Mouse (Mus musculus) intestine, postnatal 0 days (tissue): Measurements from ENCODE around the gene Pa2g4. TPM values are rescaled to one million over a fixed set of nuclear protein-coding genes. Genes with fewer than 3 reads are reported as not detected.
"Not testable (repeated sequence)": the region's sequence is repeated elsewhere in the genome, so short reads cannot be mapped to it uniquely, and the experiment has no call there.

Experiments used
- ATAC-seq: fragments of 200-750 bp; cut with Nextera tagmentation; 2 replicates; pipeline ENCODE4 v1.8.0; 2017; ENCODE audit warnings: mild to moderate bottlenecking, moderate TSS enrichment, moderate library complexity
- H3K27ac ChIP-seq: fragments of 300-500 bp; sonication (generic); 2 replicates; pipeline ENCODE4 v1.5.1; 2014; ENCODE audit warnings: mild to moderate bottlenecking, low read depth, low read length, moderate library complexity
- H3K27me3 ChIP-seq: fragments of 300-500 bp; sonication (generic); replicated peaks from 2 replicates; pipeline ENCODE4 v1.6.1; 2014; ENCODE audit warnings: low read length, mixed read lengths; ENCODE audit not compliant: control insufficient read depth, insufficient read depth
- H3K36me3 ChIP-seq: fragments of 300-500 bp; sonication (generic); 2 replicates; pipeline ENCODE4 v1.6.1; 2014; ENCODE audit warnings: mild to moderate bottlenecking, moderate library complexity; ENCODE audit not compliant: control insufficient read depth, insufficient read depth
- H3K4me1 ChIP-seq: fragments of 300-500 bp; sonication (generic); replicated peaks from 2 replicates; pipeline ENCODE4 v1.6.1; 2014; ENCODE audit warnings: antibody characterized with exemption, low read length, mixed read lengths; ENCODE audit not compliant: control insufficient read depth, insufficient read depth
- H3K4me2 ChIP-seq: fragments of 300-500 bp; sonication (generic); replicated peaks from 2 replicates; pipeline ENCODE4 v1.6.1; 2014; ENCODE audit warnings: low read depth, mild to moderate bottlenecking, moderate library complexity
- H3K4me3 ChIP-seq: fragments of 300-500 bp; sonication (generic); 2 replicates; pipeline ENCODE4 v1.5.1; 2014; ENCODE audit warnings: low read depth, low read length
- H3K9ac ChIP-seq: fragments of 300-500 bp; sonication (generic); 2 replicates; pipeline ENCODE4 v1.6.1; 2014; ENCODE audit warnings: mild to moderate bottlenecking, low read depth, low read length
- H3K9me3 ChIP-seq: fragments of 300-500 bp; sonication (generic); 2 replicates; pipeline ENCODE4 v1.6.1; 2016; ENCODE audit warnings: mixed run types; ENCODE audit not compliant: control insufficient read depth
- CTCF ChIP-seq: sonication (generic); IDR thresholded peaks from 2 replicates; pipeline ENCODE4 v1.5.1; 2016; ENCODE audit warnings: low read depth, mild to moderate bottlenecking, control low read depth, antibody characterized with exemption, moderate library complexity
- WGBS: fragments of 180-500 bp; shearing (Covaris S2); extraction: QIAGEN DNeasy Blood & Tissue Kit; methylation state at CpG from one replicate; pipeline ENCODE4 v1.1.7; 2014; 5-methylcytosine and 5-hydroxymethylcytosine counted together
- polyA plus RNA-seq: library from polyadenylated mRNA; unstranded; fragments of >200 nt; fragmentation: Nextera tagmentation; extraction: Ambion mirVana; gene quantifications from 2 replicates; pipeline ENCODE4 v1.2.1, GENCODE M21; 2015

The Pa2g4 gene
- polyA plus RNA-seq, 1 experiment from 2014 or later = 66.8 TPM

DNA sequence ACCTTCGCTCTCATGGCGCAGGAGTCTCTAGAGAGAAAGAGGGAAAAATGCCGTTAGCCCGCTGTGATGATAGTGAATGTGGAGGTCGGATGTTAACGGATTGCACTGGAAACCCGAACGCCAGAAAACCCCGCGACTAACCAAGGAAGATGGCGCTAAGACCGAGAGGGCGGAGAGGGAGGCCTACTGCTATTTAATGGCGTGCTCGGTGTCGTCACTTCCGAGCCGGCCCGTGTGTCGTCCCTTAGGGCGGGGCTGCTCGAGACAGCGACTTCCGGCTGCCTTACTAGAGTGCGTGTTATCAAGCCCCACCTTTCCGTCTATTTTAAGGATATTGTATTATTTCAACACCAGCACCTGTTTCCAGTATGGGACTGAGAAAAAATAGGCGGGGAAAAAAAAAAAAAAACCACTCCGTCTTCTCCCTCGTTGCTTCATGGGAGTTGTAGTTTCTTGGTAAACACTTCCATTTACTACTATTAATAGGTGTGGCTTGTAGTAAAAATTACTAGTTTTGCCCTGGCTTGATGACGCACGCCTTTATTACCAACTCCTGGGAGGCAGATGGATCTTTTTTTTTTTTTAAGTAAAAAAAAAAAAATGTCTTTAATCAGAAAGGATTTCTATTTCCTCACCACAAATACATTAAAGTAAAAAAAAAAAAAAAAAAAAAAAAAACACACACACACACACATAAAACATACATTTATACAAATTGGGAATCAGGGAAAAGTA, 16.7 kb downstream of the Pa2g4 start, which contains the start of gene Rpl41:
Gene Rpl41, minus strand, starts transcription at position 359 of the 735 bp plus-strand sequence.
- peak within 1 kb of the TSS; percentile 88 for H3K9ac ChIP-seq
- H3K27ac ChIP-seq = peak within 1 kb of the TSS; percentile 89
- no peaks in the 10 kb centered on the region for H3K4me1 ChIP-seq
- H3K4me2 ChIP-seq = peak within 1 kb of the TSS; percentile 88
- peaks cover 17% of the 10 kb centered on the region for H3K36me3 ChIP-seq
- ATAC-seq = peak; percentile 87
- H3K9me3 ChIP-seq = no peaks in the 10 kb centered on the region
- under 1% methylated on average over 31 of the region's 31 CpGs for WGBS
- TF ChIP-seq CTCF = no peak
- peak within 1 kb of the TSS; percentile 77 for H3K4me3 ChIP-seq
- H3K27me3 ChIP-seq = no peaks in the 10 kb centered on the region

DNA sequence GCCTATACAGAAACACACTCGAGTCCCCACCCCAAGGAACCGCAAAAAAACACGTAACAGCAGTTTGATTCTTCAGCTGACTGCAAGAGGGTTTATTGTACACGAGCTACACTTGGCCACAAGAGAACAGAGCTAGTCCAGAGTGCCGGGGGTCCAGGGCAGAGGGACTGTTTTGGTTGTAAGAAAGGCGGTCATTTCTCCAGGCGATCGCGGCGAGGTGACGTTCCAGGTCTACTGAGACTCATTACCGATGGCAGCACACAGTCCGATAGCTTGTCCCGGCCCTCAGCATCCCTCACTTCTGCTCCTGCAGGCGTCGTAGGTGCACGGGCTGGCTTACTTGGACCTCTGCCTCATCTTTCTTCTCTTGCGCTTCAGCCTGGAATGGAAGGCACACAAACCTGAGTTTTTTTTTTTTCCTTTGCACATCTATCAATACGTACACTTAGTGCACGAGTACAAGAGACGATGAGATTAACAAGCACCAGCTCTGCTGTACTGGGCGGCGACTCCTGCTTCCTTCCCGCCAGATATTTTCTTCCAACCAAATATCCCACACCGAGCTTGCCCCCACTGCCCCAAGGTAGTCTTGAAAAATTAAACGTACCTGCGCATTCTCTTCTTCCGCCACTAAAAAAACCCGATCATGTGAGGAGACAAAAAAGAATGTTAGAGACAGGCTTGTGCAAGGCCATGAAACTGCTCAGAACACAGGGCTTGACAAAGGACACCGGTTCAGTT, 17.6 kb downstream of the Pa2g4 start:
- peak overlapping the region; percentile 88 for H3K9ac ChIP-seq
- H3K4me2 ChIP-seq = peak overlapping the region; percentile 88
- peaks cover 26% of the 10 kb centered on the region for H3K36me3 ChIP-seq
- not testable (repeated sequence) for H3K4me1 ChIP-seq, H3K9me3 ChIP-seq, ATAC-seq, H3K27me3 ChIP-seq
- under 1% methylated on average over 25 of the region's 30 CpGs for WGBS
- H3K4me3 ChIP-seq = peak overlapping the region; percentile 77
- H3K27ac ChIP-seq = peak overlapping the region; percentile 89

DNA sequence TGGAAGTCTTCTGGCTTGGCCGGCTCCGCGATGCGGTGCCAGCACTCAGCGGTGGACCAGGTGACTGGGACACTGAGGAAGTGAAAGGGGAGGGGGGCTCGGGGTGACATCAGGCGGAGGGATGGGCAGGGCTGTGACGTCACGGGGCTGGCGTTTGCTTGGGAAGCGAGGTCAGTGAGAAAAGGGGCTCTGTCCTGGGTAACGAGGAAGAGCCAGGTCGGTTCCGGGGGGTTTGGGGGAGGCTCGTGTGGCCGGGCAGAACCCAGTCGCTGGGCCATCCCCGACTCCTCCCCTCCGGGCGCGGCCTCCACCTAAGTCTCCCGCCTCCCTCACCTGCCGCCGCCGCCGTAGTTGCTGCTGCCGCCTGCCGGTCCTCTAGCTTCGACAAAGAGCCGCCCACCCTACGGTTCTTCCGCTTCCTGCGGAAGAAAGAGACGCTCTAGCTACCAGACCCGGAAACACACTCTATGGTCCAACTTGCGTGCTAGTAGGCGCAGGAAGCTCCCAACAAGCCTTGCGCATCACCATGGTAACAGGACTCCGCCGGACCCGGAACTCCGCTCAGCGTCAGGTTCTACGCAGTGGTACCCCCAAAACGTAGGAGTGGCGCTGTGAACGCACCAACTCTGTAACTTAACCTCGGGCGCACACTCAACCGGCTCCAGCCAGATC, 18.3 kb downstream of the Pa2g4 start, which contains the start of gene Zc3h10:
Gene Zc3h10, minus strand, starts transcription at position 414 of the 672 bp plus-strand sequence.
- no peaks in the 10 kb centered on the region for H3K4me1 ChIP-seq
- H3K36me3 ChIP-seq = peaks cover 31% of the 10 kb centered on the region
- H3K4me2 ChIP-seq = peak within 1 kb of the TSS; percentile 88
- no peaks in the 10 kb centered on the region for H3K9me3 ChIP-seq
- peak within 1 kb of the TSS; percentile 89 for H3K27ac ChIP-seq
- H3K27me3 ChIP-seq = no peaks in the 10 kb centered on the region
- H3K9ac ChIP-seq = peak within 1 kb of the TSS; percentile 88
- peak; percentile 86 for ATAC-seq
- under 1% methylated on average over 39 of the region's 50 CpGs for WGBS
- H3K4me3 ChIP-seq = peak within 1 kb of the TSS; percentile 77
- TF ChIP-seq CTCF = peak; percentile 82

DNA sequence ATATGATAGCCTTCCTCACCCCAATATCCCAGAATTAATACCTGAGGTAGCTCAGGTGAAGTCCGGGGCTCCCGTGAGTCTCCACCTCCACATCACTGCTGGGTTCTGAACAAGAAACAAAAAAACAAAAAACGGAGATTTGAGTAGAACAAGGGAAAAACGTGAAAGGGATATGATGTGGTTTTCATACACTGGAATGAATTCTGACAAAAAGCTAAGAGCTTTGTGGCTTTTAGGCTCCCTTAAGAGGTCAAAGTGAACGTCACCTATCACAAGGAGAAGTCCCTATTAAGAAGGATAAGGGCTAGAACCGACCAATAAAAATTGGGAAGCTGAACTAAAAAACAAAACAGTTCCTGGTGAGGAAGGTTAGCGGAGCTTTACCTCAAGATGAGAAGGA, 19.0 kb downstream of the Pa2g4 start:
- TF ChIP-seq CTCF = no peak
- peak overlapping the region; percentile 77 for H3K4me3 ChIP-seq
- WGBS = 13% methylated on average over 7 of the region's 7 CpGs
- no peaks in the 10 kb centered on the region for H3K4me1 ChIP-seq
- no peaks in the 10 kb centered on the region for H3K9me3 ChIP-seq
- H3K27me3 ChIP-seq = no peaks in the 10 kb centered on the region
- H3K4me2 ChIP-seq = peak overlapping the region; percentile 88
- ATAC-seq = no peak
- peaks cover 35% of the 10 kb centered on the region for H3K36me3 ChIP-seq
- peak overlapping the region; percentile 88 for H3K27ac ChIP-seq
- peak overlapping the region; percentile 62 for H3K9ac ChIP-seq

DNA sequence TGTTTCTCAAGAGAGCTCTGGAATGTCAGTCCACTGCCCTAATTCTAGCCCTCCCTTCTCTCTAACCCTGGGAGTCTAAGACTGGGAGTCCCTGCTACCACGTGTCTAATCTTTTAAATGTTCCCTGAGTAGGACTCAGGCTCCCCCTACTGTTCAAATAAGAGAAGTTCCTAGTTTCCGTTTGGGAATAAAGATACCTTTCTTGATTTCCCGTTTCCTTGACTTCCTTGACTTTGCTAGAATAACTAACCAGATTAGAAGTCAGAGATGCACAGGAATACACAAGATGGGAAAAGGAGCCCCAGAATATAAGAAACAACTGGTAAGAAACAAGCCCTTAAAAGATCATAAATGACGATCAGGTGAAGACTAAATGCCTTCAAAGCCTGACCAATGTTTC, 19.4 kb downstream of the Pa2g4 start:
- WGBS = 8% methylated on average over 4 of the region's 4 CpGs
- Histone ChIP-seq H3K4me1 (no peaks in the 10 kb centered on the region), H3K9me3 (no peaks in the 10 kb centered on the region), H3K9ac (peak overlapping the region; percentile 31; the same call in 1 of the 2 replicates), H3K4me2 (peak overlapping the region; percentile 88), H3K4me3 (peak overlapping the region; percentile 77), H3K27ac (peak overlapping the region; percentile 88; the same call in 1 of the 2 replicates), H3K36me3 (peaks cover 36% of the 10 kb centered on the region), H3K27me3 (no peaks in the 10 kb centered on the region)
- peak; percentile 87 for TF ChIP-seq CTCF
- ATAC-seq = no peak

DNA sequence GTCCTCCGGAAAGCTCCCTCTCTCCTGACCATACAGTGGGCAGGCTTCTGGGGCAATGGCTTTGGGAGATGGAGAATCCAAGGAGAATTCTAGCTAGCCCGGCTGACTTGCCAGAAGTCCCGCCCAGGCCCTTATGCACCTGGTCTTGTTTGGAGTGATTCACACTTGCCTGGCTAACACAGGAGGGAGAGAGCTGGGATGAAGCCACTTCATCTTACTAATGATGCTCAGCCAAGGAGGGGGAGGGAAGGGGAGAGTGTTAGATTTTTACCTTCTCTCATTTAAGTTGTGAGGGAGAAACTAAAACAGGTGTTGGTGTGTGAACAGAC, 20.3 kb downstream of the Pa2g4 start:
- Histone ChIP-seq H3K9ac (no peak overlapping the region), H3K4me3 (no peak overlapping the region), H3K4me1 (no peaks in the 10 kb centered on the region), H3K9me3 (no peaks in the 10 kb centered on the region), H3K4me2 (no peak overlapping the region), H3K27ac (no peak overlapping the region), H3K36me3 (peaks cover 39% of the 10 kb centered on the region), H3K27me3 (no peaks in the 10 kb centered on the region)
- no peak for TF ChIP-seq CTCF
- no peak for ATAC-seq
- WGBS = 87% methylated on average over 3 of the region's 3 CpGs
